Mouse (Mus musculus): Measurements from ENCODE around the gene Hoxc13. TPM values are rescaled to one million over a fixed set of nuclear protein-coding genes. Genes with fewer than 3 reads are reported as not detected.

Gene Hoxc13
- polyA plus RNA-seq, 1 experiment: 5.8 TPM

- Histone ChIP-seq H3K4me2 (ENCODE audit: low read depth) (no peak overlapping the region), H3K79me2 (ENCODE audit: control insufficient read depth, insufficient read depth) (no peaks in the 10 kb centered on the region), H3K4me3 (no peak overlapping the region), H3K27me3 (ENCODE audit: control insufficient read depth, insufficient read depth, insufficient read length) (peaks cover 11% of the 10 kb centered on the region), H3ac (ENCODE audit: control insufficient read depth, insufficient read length) (no peak overlapping the region), H3K36me3 (ENCODE audit: control insufficient read depth, insufficient read depth) (no peaks in the 10 kb centered on the region)
- no peak for TF ChIP-seq SRF (IDR thresholded peaks at IDR 0.05; ENCODE audit: control insufficient read depth, insufficient read length, low read depth)
- no peak for TF ChIP-seq POLR2A (IDR thresholded peaks at IDR 0.05; ENCODE audit: insufficient read length, low read depth)
- no peak for TF ChIP-seq TCF3 (IDR thresholded peaks at IDR 0.05; ENCODE audit: insufficient read length, low read depth)
- no peak for TF ChIP-seq MAX (IDR thresholded peaks at IDR 0.05; ENCODE audit: low read depth)
- no peak for TF ChIP-seq E2F4 (IDR thresholded peaks at IDR 0.05; ENCODE audit: insufficient read depth)
- no peak for TF ChIP-seq CEBPB (IDR thresholded peaks at IDR 0.05; ENCODE audit: insufficient read depth, poor library complexity, severe bottlenecking)
- no peak for TF ChIP-seq POLR2AphosphoS2 (IDR thresholded peaks at IDR 0.05; ENCODE audit: insufficient read length, low read depth)
- no peak for TF ChIP-seq TCF12 (IDR thresholded peaks at IDR 0.05; ENCODE audit: insufficient read depth, poor library complexity, severe bottlenecking)
- TF ChIP-seq USF1 (IDR thresholded peaks at IDR 0.05; ENCODE audit: low read depth): no peak
- TF ChIP-seq MYOG (IDR thresholded peaks at IDR 0.05; ENCODE audit: control insufficient read depth in 1 of 3, insufficient read depth in 1 of 3, insufficient read length in 2 of 3, low read depth in 2 of 3): no peak
- no peak for TF ChIP-seq REST (IDR thresholded peaks at IDR 0.05; ENCODE audit: insufficient read depth, insufficient read length)
- no peak for TF ChIP-seq MYOD1 (IDR thresholded peaks at IDR 0.05; ENCODE audit: control insufficient read depth in 1 of 3, insufficient read length in 2 of 3, low read depth in 2 of 3)
Observed at GRCm38 (mm10) chr15:102918611-102919265, 2.2 kb upstream of the Hoxc13 start.

DNA sequence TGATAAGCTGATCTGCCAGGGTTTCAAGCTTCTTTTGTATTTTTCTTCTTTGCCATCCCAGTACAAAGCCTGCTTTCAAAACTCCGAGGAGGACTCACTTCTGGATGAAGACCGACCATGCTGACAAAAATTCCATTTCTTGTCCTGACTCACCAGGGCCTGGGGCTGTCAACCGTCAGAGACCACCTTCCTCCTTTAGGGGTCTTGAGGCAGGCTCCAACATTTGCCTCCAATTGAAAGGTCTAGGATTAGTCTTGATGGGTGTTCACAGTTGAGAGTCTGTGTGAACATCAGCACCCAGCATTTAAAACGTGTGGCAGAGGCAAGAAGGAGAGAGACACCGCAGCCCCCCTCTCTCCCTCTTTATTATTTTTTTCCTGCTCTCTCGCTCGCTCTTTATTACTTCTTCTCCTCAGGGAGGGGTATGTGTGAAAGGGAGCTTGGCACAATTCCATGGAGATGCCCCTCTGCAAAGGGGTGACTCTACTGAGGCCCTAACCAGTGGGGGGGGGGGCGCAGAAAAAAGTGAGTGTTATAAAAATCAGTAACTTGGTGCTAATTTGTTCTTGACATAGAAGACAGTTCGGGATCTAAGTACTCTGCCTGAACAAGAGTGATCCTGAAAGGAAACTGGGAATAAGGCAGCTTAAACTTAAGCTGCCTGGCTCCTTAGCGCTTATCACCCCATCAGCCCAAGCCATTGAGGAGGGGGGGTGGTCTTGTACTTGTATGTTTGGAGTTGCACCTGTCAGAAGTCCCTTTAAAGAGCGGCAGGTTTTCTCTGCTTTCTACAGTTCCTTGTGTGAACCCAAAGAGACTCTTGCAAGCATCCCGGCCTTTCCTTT is 1.3 kb upstream of the Hoxc13 start:
- peaks cover 6% of the 10 kb centered on the region for H3K27me3 ChIP-seq (ENCODE audit: control insufficient read depth, insufficient read depth, insufficient read length)
- no peak overlapping the region for H3ac ChIP-seq (ENCODE audit: control insufficient read depth, insufficient read length)
- peak overlapping the region; percentile 52 for H3K4me3 ChIP-seq
- no peak for TF ChIP-seq TCF3 (IDR thresholded peaks at IDR 0.05; ENCODE audit: insufficient read length, low read depth)
- no peak for TF ChIP-seq SRF (IDR thresholded peaks at IDR 0.05; ENCODE audit: control insufficient read depth, insufficient read length, low read depth)
- H3K36me3 ChIP-seq (ENCODE audit: control insufficient read depth, insufficient read depth): no peaks in the 10 kb centered on the region
- peak overlapping the region; percentile 97 for H3K4me2 ChIP-seq (ENCODE audit: low read depth)
- no peaks in the 10 kb centered on the region for H3K79me2 ChIP-seq (ENCODE audit: control insufficient read depth, insufficient read depth)

DNA sequence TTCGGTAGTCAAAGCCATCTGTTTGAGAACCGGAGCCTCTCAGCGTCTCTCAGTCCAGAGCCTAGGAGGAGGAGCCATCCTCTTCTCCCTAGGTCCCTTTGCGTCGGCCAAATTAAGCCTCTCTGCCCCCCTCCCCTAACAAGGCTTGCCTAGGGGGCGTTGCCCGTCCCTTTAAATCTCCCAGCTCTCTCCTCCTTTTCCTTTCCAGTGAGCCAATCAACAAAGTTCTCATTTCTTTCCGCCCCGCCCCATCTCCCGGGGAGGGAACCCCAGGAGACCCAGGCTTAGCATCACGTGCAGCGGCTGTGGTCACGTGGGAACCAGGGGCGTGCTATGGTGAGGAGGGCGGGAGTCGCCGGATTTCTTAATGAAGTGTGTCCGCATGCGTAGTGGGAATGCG is 284 bp upstream of the Hoxc13 start:
- TF ChIP-seq USF1 (IDR thresholded peaks at IDR 0.05; ENCODE audit: low read depth) (peak; percentile 100), POLR2AphosphoS2 (IDR thresholded peaks at IDR 0.05; ENCODE audit: insufficient read length, low read depth) (peak; percentile 74), SRF (IDR thresholded peaks at IDR 0.05; ENCODE audit: control insufficient read depth, insufficient read length, low read depth) (peak; percentile 51), TCF12 (IDR thresholded peaks at IDR 0.05; ENCODE audit: insufficient read depth, poor library complexity, severe bottlenecking) (no peak), MAX (IDR thresholded peaks at IDR 0.05; ENCODE audit: low read depth) (peak; percentile 1), REST (IDR thresholded peaks at IDR 0.05; ENCODE audit: insufficient read depth, insufficient read length) (no peak), MYOG (IDR thresholded peaks at IDR 0.05; ENCODE audit: control insufficient read depth in 1 of 3, insufficient read depth in 1 of 3, insufficient read length in 2 of 3, low read depth in 2 of 3) (no peak), POLR2A (IDR thresholded peaks at IDR 0.05; ENCODE audit: insufficient read length, low read depth) (peak; percentile 72), TCF3 (IDR thresholded peaks at IDR 0.05; ENCODE audit: insufficient read length, low read depth) (no peak), MYOD1 (IDR thresholded peaks at IDR 0.05; ENCODE audit: control insufficient read depth in 1 of 3, insufficient read length in 2 of 3, low read depth in 2 of 3) (no peak), CEBPB (IDR thresholded peaks at IDR 0.05; ENCODE audit: insufficient read depth, poor library complexity, severe bottlenecking) (no peak), E2F4 (IDR thresholded peaks at IDR 0.05; ENCODE audit: insufficient read depth) (peak; percentile 53)
- Histone ChIP-seq H3ac (ENCODE audit: control insufficient read depth, insufficient read length) (peak overlapping the region; percentile 56), H3K27me3 (ENCODE audit: control insufficient read depth, insufficient read depth, insufficient read length) (peaks cover 6% of the 10 kb centered on the region), H3K79me2 (ENCODE audit: control insufficient read depth, insufficient read depth) (no peaks in the 10 kb centered on the region), H3K4me3 (peak overlapping the region; percentile 52), H3K4me2 (ENCODE audit: low read depth) (peak overlapping the region; percentile 97), H3K36me3 (ENCODE audit: control insufficient read depth, insufficient read depth) (no peaks in the 10 kb centered on the region)

- no peaks in the 10 kb centered on the region for H3K79me2 ChIP-seq (ENCODE audit: control insufficient read depth, insufficient read depth)
- H3K4me3 ChIP-seq: peak overlapping the region; percentile 52
- no peaks in the 10 kb centered on the region for H3K36me3 ChIP-seq (ENCODE audit: control insufficient read depth, insufficient read depth)
- peak overlapping the region; percentile 84 for H3K4me2 ChIP-seq (ENCODE audit: low read depth)
- TF ChIP-seq MYOG (IDR thresholded peaks at IDR 0.05; ENCODE audit: control insufficient read depth in 1 of 3, insufficient read depth in 1 of 3, insufficient read length in 2 of 3, low read depth in 2 of 3): no peak
- no peak for TF ChIP-seq TCF12 (IDR thresholded peaks at IDR 0.05; ENCODE audit: insufficient read depth, poor library complexity, severe bottlenecking)
- no peak for TF ChIP-seq POLR2A (IDR thresholded peaks at IDR 0.05; ENCODE audit: insufficient read length, low read depth)
- no peak for TF ChIP-seq REST (IDR thresholded peaks at IDR 0.05; ENCODE audit: insufficient read depth, insufficient read length)
- TF ChIP-seq MYOD1 (IDR thresholded peaks at IDR 0.05; ENCODE audit: control insufficient read depth in 1 of 3, insufficient read length in 2 of 3, low read depth in 2 of 3): peak in 1 of 3 experiments; percentile 24
- TF ChIP-seq SRF (IDR thresholded peaks at IDR 0.05; ENCODE audit: control insufficient read depth, insufficient read length, low read depth): no peak
- TF ChIP-seq POLR2AphosphoS2 (IDR thresholded peaks at IDR 0.05; ENCODE audit: insufficient read length, low read depth): no peak
- H3K27me3 ChIP-seq (ENCODE audit: control insufficient read depth, insufficient read depth, insufficient read length): peaks cover 6% of the 10 kb centered on the region
- H3ac ChIP-seq (ENCODE audit: control insufficient read depth, insufficient read length): peak overlapping the region; percentile 56
Observed at GRCm38 (mm10) chr15:102922012-102922362, 1.1 kb downstream of the Hoxc13 start.
